Mouse (Mus musculus): ENCODE measurements around the gene Capn1. TPM values are rescaled to one million over a fixed set of nuclear protein-coding genes. Genes with fewer than 3 reads are reported as not detected.

Capn1 gene
- total RNA-seq, 4 experiments from 2014 or later: 28.2 to 43.0 (median 35.8) TPM

- DNase-seq (ENCODE audit: low spot score): no peak
Measured at GRCm38 (mm10) chr19:6038326-6038725, 22.6 kb upstream of the Capn1 start.

GRCm38 (mm10) chr19:6037695-6038094 lies 22.0 kb upstream of the Capn1 start:
- no peak for DNase-seq (ENCODE audit: low spot score)

- no peak for DNase-seq (ENCODE audit: low spot score)
Measured at GRCm38 (mm10) chr19:6035966-6036585, 20.4 kb upstream of the Capn1 start.

GRCm38 (mm10) chr19:6030520-6031280 lies 15.0 kb upstream of the Capn1 start:
- no peak for DNase-seq (ENCODE audit: low spot score)

- no peak for DNase-seq (ENCODE audit: low spot score)
Measured at GRCm38 (mm10) chr19:6029426-6029825, 13.7 kb upstream of the Capn1 start.

GRCm38 (mm10) chr19:6028991-6029390 lies 13.3 kb upstream of the Capn1 start:
- no peak for DNase-seq (ENCODE audit: low spot score)

GRCm38 (mm10) chr19:6023930-6024329 lies 8.2 kb upstream of the Capn1 start:
- DNase-seq (ENCODE audit: low spot score): no peak

GRCm38 (mm10) chr19:6023059-6023458 lies 7.4 kb upstream of the Capn1 start:
- DNase-seq (ENCODE audit: low spot score): no peak

- DNase-seq (ENCODE audit: low spot score): no peak
Measured at GRCm38 (mm10) chr19:6020276-6020675, 4.6 kb upstream of the Capn1 start.

GRCm38 (mm10) chr19:6018142-6019089 lies 2.7 kb upstream of the Capn1 start:
- DNase-seq (ENCODE audit: low spot score): peak; percentile 84

GRCm38 (mm10) chr19:6016532-6016931 lies 835 bp upstream of the Capn1 start:
- no peak for DNase-seq (ENCODE audit: low spot score)

GRCm38 (mm10) chr19:6014991-6015510 lies 646 bp downstream of the Capn1 start:
- DNase-seq (ENCODE audit: low spot score): peak; percentile 16

GRCm38 (mm10) chr19:6013691-6014090 lies 2.0 kb downstream of the Capn1 start:
- DNase-seq (ENCODE audit: low spot score): no peak

- no peak for DNase-seq (ENCODE audit: low spot score)
Measured at GRCm38 (mm10) chr19:6009137-6009536, 6.6 kb downstream of the Capn1 start.

- DNase-seq (ENCODE audit: low spot score): no peak
Measured at GRCm38 (mm10) chr19:6007013-6007412, 8.7 kb downstream of the Capn1 start.

GRCm38 (mm10) chr19:6005541-6005940 lies 10.2 kb downstream of the Capn1 start:
- DNase-seq (ENCODE audit: low spot score): no peak

GRCm38 (mm10) chr19:5999969-6000368 lies 15.7 kb downstream of the Capn1 start:
- no peak for DNase-seq (ENCODE audit: low spot score)

- DNase-seq (ENCODE audit: low spot score): no peak
Measured at GRCm38 (mm10) chr19:5998180-5998579, 17.5 kb downstream of the Capn1 start.

- DNase-seq (ENCODE audit: low spot score): no peak
Measured at GRCm38 (mm10) chr19:5994711-5995110, 21.0 kb downstream of the Capn1 start.

- DNase-seq (ENCODE audit: low spot score): no peak
Measured at GRCm38 (mm10) chr19:5992012-5992411, 23.7 kb downstream of the Capn1 start.

- DNase-seq (ENCODE audit: low spot score): no peak
Measured at GRCm38 (mm10) chr19:5991467-5991866, 24.2 kb downstream of the Capn1 start.

GRCm38 (mm10) chr19:5990921-5991320 lies 24.8 kb downstream of the Capn1 start:
- no peak for DNase-seq (ENCODE audit: low spot score)
